Mouse (Mus musculus) megakaryocyte progenitor cell, adult 5-6 weeks (primary cell): ENCODE results near the gene Mctp1. TPM values are rescaled to one million over a fixed set of nuclear protein-coding genes. Genes with fewer than 3 reads are reported as not detected.
"Not testable (repeated sequence)": the region's sequence is repeated elsewhere in the genome, so short reads cannot be mapped to it uniquely, and the experiment has no call there.

ENCODE experiments used
- ATAC-seq: replicated peaks from 2 replicates; pipeline ENCODE4 v1.8.0; 2016; ENCODE audit warnings: mild to moderate bottlenecking, moderate TSS enrichment, inconsistent platforms; ENCODE audit not compliant: poor library complexity
- total RNA-seq, 2 experiments: library from RNA; stranded (forward) in 1 of 2; stranded (reverse) in 1 of 2; fragments of 157-497, 149-512 nt in 1 of 2; fragments of 200-1000 nt in 1 of 2; gene quantifications; 2 replicates each; pipeline versions ENCODE4 v1.2.3 to v1.2.4; 2015 to 2017

The Mctp1 gene
- total RNA-seq (2015) (71.7 and 78.7 TPM in 2 replicates), total RNA-seq (2017) (68.6 and 87.1 TPM in 2 replicates)

- ATAC-seq, result peak; percentile 60
Observed at GRCm38 (mm10) chr13:76383972-76384663, at the start of gene Mctp1. TSS of gene Mctp1 (plus strand) at chr13:76384535.

DNA sequence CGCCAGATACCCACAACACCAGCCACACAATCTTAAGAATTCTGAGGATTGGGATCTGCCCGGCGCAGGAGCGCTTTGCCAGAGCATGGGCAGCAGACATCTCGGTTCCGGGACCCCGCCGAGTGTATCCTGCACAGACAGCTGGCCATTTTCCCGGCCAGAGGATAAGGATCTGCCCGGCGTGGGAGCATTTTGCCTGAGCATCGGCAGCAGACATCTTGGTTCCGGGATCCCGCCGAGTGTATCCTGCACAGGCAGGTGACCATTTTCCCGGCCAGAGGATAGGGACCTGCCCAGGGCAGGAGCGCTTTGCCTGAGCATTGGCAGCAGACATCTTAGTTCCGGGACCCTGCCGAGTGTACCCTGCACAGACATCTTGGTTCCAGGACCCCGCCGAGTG lies 38.4 kb upstream of the Mctp1 start:
- not testable (repeated sequence) for ATAC-seq

- no peak for ATAC-seq
Observed at GRCm38 (mm10) chr13:76358720-76359119, 25.6 kb upstream of the Mctp1 start.

GRCm38 (mm10) chr13:76384664-76385435 lies 515 bp downstream of the Mctp1 start:
- ATAC-seq, result peak; percentile 68

GRCm38 (mm10) chr13:76388615-76389014 lies 4.3 kb downstream of the Mctp1 start:
- ATAC-seq, result no peak

DNA sequence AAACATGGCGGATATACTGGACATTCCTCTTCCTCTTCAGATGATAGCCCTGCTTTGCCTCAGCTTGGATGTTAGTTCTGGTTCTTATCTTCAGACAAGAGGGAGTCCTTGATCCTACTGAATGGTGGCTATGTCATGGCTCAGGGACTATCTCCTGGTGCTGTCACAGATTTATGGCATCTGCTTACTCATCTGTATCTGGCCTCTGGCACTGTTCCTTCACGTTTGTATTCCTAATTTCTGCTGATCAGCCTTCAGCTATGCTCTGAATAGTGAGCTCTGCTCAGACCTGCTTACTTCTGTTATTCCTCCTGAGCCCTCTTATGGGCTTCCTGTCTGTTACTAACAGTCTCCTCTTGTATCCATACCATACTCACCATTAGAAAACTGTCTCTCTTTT lies 7.6 kb downstream of the Mctp1 start:
- no peak for ATAC-seq

DNA sequence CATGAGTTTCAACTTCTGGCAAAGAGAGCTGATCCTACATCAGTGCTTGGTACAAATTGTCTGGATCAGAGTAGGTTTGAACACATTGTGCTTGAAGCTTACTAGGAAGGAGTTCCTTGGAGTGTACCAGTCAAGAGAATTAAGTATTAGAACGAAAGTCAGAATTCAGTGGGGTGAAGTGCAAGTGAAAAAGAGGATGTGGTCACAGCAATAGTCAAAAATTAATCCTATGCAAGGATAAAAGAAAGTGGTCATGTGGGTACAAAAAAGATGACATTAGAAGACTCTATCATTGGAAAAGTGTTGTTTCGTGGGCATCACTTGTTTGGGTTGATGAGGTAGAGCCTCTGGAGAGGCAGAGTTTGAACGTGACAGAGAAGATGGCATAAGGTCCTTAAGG lies 8.8 kb downstream of the Mctp1 start:
- ATAC-seq, result peak; percentile 64

- peak; percentile 93 for ATAC-seq
Observed at GRCm38 (mm10) chr13:76395906-76396305, 11.6 kb downstream of the Mctp1 start.

- ATAC-seq, result peak; percentile 56
Observed at GRCm38 (mm10) chr13:76409296-76409695, 25.0 kb downstream of the Mctp1 start.

- ATAC-seq, result peak; percentile 75
Observed at GRCm38 (mm10) chr13:76410665-76411064, 26.3 kb downstream of the Mctp1 start.

DNA sequence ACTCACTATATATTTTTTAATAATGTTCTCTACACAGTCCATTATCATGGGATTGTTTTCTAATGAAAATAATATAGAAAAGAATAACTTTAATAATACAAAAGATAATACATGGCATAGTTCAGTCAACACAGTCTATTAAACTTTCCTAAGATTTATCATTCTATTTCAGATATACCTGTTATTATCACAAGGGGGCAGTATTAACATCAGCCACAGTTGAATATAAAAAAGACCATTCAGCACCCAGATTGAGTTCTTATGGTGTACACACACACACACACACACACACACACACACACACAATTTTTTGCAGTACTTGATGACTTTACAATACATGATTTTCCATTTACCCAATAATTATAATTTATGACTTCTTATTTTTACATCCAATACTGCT lies 31.0 kb downstream of the Mctp1 start:
- peak; percentile 56 for ATAC-seq

DNA sequence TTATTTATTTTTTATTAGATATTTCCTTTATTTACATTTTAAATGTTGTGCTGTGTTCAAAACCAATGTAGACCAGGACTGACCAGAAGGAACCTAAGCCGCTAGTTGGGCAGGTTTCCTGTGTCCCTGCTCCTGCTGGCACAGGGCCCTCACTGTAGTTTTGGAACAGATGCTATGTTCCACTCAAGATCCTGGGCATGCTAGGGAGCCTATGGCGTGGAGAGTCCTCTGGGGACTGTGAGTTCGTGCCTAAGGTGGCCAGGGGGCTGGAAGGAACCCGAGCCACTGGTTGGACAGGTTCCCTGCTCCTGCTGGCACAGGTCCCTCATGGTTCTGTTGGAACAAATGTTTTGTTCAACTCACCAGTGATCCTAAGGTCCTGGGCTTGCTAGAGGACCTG lies 35.8 kb downstream of the Mctp1 start:
- ATAC-seq, result no peak

DNA sequence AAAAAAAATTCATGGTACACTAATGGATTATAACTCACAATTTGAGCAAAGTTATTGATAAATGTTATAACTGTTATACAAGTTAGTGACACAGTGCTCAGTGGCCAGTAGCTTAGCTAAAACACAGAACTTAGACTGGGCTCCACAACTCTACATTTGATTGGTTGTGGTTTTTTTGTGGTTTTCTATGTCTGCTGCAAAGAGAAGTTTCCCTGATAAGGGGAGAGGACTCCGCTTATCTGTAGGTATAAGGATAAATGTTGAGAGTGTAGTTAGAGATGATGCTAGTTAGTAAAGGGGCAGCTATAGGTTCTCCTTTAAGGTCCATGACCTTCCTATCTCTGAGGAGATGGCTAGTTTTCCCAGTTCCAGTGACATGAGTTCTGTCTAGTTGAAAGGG lies 36.7 kb downstream of the Mctp1 start:
- peak; percentile 97 for ATAC-seq

DNA sequence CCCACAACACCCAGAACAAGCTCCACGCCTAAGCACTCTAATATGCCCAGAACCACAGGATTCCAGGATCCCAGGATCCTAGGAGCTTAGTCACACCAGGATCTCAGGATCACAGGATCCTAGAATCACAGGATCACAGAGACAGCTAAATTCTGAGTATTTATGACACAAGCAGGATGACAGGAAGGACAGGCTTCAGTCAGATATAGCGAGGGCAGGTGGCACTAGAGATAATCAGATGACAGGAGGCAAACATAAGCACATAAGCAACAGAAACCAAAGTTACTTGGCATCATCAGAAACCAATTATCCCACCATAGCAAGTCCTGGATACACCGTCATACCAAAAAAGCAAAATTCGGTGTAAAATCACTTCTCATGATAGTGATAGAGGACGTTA lies 37.8 kb downstream of the Mctp1 start:
- ATAC-seq, result no peak

DNA sequence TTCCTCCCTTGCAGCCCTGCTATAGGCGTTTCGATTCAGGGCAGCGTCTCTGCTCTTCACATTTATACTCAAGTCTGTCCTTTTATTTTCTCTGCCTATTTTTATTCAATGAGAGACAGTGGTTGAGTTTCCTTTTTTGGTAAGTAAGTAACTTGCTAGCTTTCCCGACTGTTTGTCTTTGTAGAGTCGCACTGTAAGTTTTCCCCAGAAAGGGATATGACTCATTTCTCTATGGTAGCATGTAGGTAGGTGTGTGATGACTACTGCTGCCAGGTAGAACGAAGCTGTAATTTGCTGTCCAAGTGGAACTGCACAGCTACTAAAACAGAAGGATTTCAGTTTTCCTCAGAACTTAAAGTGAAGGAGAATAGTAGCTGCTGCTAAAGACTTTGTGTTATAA lies 45.1 kb downstream of the Mctp1 start:
- no peak for ATAC-seq

GRCm38 (mm10) chr13:76429927-76430326 lies 45.6 kb downstream of the Mctp1 start:
- ATAC-seq, result no peak; the same call in 1 of the 2 replicates

DNA sequence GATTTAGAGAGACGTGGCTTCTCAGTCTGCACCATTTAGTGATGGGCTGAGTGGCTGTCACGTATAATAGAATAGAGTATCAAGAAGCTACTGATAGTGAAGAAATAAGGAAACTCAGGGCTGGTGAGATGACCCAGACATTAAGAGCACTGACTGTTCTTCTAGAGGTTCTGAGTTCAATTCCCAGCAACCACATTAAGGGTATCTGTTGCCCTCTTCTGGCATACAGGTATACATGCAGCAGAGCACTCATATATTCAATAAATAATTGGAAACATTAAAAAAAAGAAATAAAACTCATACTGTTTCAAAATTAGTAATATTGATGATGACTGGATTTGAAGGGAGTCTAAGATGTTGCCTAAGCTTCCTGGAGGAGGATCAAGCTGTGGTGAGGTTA lies 47.6 kb downstream of the Mctp1 start:
- ATAC-seq, result no peak; the same call in 1 of the 2 replicates

- ATAC-seq, result no peak
Observed at GRCm38 (mm10) chr13:76433438-76433837, 49.1 kb downstream of the Mctp1 start.

GRCm38 (mm10) chr13:76436426-76436825 lies 52.1 kb downstream of the Mctp1 start:
- no peak; the same call in 1 of the 2 replicates for ATAC-seq

- no peak for ATAC-seq
Observed at GRCm38 (mm10) chr13:76438765-76439164, 54.4 kb downstream of the Mctp1 start.

- ATAC-seq, result no peak
Observed at GRCm38 (mm10) chr13:76446059-76446458, 61.7 kb downstream of the Mctp1 start.

GRCm38 (mm10) chr13:76447528-76447927 lies 63.2 kb downstream of the Mctp1 start:
- no peak for ATAC-seq
